Mouse (Mus musculus): ENCODE measurements around the gene Gm11213. TPM values are rescaled to one million over a fixed set of nuclear protein-coding genes. Genes with fewer than 3 reads are reported as not detected.

Gene Gm11213
- not detected for polyA plus RNA-seq (2014; fragmentation: Illumina TruSeq; extraction: RNeasy Lipid Tissue Mini Kit (QIAGEN cat#74804))

DNA sequence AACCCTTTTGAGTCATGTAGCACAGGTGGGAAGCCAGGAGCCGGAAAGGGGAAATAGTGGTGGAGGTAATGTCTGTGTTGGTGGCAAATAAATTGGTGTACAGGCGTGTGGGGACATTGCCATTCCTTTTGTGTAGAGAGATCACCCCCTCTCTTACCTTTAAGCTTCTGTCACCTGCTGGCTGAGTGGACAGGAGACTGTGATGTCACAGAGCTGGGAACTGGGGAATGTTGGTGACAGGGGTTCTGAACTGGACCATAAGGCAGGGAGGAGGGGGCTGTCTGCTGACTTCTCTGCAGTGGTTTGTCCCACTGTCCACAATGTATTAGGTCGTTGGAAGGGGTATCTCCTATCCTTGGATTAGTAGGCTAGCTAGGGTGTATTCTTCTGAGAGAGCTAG lies at the start of gene Gm11213:
TSS of gene Gm11213 (minus strand) at position 317 of the 400 bp plus-strand sequence.

DNA sequence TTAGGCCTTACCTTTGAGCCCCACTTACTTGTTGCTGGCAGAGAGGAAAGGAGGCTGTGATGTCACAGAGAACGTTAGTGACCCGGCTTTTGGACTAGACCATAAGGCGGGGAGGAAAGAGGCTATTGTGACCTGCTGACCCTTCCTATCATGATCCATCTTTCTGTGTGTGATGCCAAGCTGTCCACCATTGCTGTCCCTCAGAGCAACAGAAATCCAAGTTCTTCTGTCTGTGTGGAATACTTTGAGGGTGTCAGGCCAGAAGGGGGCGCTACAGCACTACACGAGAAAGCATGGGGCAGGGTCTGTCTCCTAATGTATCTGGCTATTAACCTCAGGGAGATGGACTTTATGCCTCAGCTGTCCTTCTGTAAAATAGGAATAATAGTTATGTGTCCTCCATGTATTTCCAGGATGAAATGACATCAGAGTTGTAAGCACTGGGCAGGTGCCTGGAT lies 17.3 kb upstream of the Gm11213 start, which contains the start of gene Tex48:
TSS of gene Tex48 (minus strand) at position 51 of the 458 bp plus-strand sequence.

GRCm38 (mm10) chr4:63558407-63559081 lies 46.5 kb downstream of the Gm11213 start, which contains the start of gene Tmem268:
Gene Tmem268 (plus strand): TSS chr4:63558781.

Other genes starting within 250 kb of the Gm11213 start
- not detected for gene Orm3, start 249.1 kb downstream of the Gm11213 start, polyA plus RNA-seq (2014; fragmentation: Illumina TruSeq; extraction: RNeasy Lipid Tissue Mini Kit (QIAGEN cat#74804))
- not detected for gene Orm2, start 242.8 kb downstream of the Gm11213 start, polyA plus RNA-seq (2014; fragmentation: Illumina TruSeq; extraction: RNeasy Lipid Tissue Mini Kit (QIAGEN cat#74804))
- 0.20 TPM for gene Akna, start 201.9 kb downstream of the Gm11213 start, polyA plus RNA-seq (2014; fragmentation: Illumina TruSeq; extraction: RNeasy Lipid Tissue Mini Kit (QIAGEN cat#74804))
- 0.68 TPM for gene Whrn, start 109.3 kb downstream of the Gm11213 start, polyA plus RNA-seq (2014; fragmentation: Illumina TruSeq; extraction: RNeasy Lipid Tissue Mini Kit (QIAGEN cat#74804))
- gene Atp6v1g1, start 60.5 kb downstream of the Gm11213 start, polyA plus RNA-seq (2014; fragmentation: Illumina TruSeq; extraction: RNeasy Lipid Tissue Mini Kit (QIAGEN cat#74804)): 327 TPM
- gene Tmem268, start 46.5 kb downstream of the Gm11213 start, polyA plus RNA-seq (2014; fragmentation: Illumina TruSeq; extraction: RNeasy Lipid Tissue Mini Kit (QIAGEN cat#74804)): 4.7 TPM
- not detected for gene Tex48, start 17.2 kb upstream of the Gm11213 start, polyA plus RNA-seq (2014; fragmentation: Illumina TruSeq; extraction: RNeasy Lipid Tissue Mini Kit (QIAGEN cat#74804))
- not detected for gene Gm11214, start 58.1 kb upstream of the Gm11213 start, polyA plus RNA-seq (2014; fragmentation: Illumina TruSeq; extraction: RNeasy Lipid Tissue Mini Kit (QIAGEN cat#74804))
- gene Tnfsf15, start 139.9 kb upstream of the Gm11213 start, polyA plus RNA-seq (2014; fragmentation: Illumina TruSeq; extraction: RNeasy Lipid Tissue Mini Kit (QIAGEN cat#74804)): 1.2 TPM